Mouse (Mus musculus) erythroblast, embryonic 14.5 days (primary cell): ENCODE results near the gene AK157302. TPM values are rescaled to one million over a fixed set of nuclear protein-coding genes. Genes with fewer than 3 reads are reported as not detected.
A peak's percentile ranks its signal among the peaks of the same experiment; 100 is the strongest.

Experiments
- H3K27me3 ChIP-seq: 2 replicates; pipeline ENCODE4 v1.6.1; 2012; ENCODE audit warnings: inconsistent platforms; ENCODE audit not compliant: control insufficient read depth
- H3K36me3 ChIP-seq: 2 replicates; pipeline ENCODE4 v1.6.1; 2012; ENCODE audit warnings: mild to moderate bottlenecking, inconsistent platforms; ENCODE audit not compliant: control insufficient read depth
- H3K4me1 ChIP-seq: 2 replicates; pipeline ENCODE4 v1.6.1; 2012; ENCODE audit warnings: inconsistent platforms; ENCODE audit not compliant: control insufficient read depth
- H3K4me3 ChIP-seq: replicated peaks from 2 replicates; pipeline ENCODE3; 2012; ENCODE audit warnings: moderate library complexity, mild to moderate bottlenecking, inconsistent platforms
- H3K9me3 ChIP-seq: 2 replicates; pipeline ENCODE4 v1.6.1; 2012; ENCODE audit warnings: low read length, inconsistent platforms, mixed read lengths; ENCODE audit not compliant: control insufficient read depth
- GATA1 ChIP-seq: IDR thresholded peaks from 2 replicates; pipeline ENCODE4 v1.6.1; 2012; ENCODE audit warnings: low read length, inconsistent platforms, mixed read lengths
- TAL1 ChIP-seq: IDR thresholded peaks from 3 replicates; pipeline ENCODE4 v1.6.1; 2012; ENCODE audit warnings: low read length, inconsistent platforms, mixed read lengths
- polyA plus RNA-seq: library from polyadenylated mRNA; stranded (reverse); fragments of >175 nt; gene quantifications from 2 replicates; pipeline ENCODE4 v1.2.3, GENCODE M21; 2012

The AK157302 gene
- polyA plus RNA-seq, 1 experiment: 0.06 TPM

GRCm38 (mm10) chr13:21506221-21506649 lies 11.2 kb downstream of the AK157302 start:
- Histone ChIP-seq H3K4me3 (peak overlapping the region; percentile 82), H3K4me1 (peaks cover 12% of the 10 kb centered on the region), H3K9me3 (no peaks in the 10 kb centered on the region), H3K27me3 (no peaks in the 10 kb centered on the region), H3K36me3 (no peaks in the 10 kb centered on the region)
- TF ChIP-seq TAL1: no peak
- TF ChIP-seq GATA1: no peak

DNA sequence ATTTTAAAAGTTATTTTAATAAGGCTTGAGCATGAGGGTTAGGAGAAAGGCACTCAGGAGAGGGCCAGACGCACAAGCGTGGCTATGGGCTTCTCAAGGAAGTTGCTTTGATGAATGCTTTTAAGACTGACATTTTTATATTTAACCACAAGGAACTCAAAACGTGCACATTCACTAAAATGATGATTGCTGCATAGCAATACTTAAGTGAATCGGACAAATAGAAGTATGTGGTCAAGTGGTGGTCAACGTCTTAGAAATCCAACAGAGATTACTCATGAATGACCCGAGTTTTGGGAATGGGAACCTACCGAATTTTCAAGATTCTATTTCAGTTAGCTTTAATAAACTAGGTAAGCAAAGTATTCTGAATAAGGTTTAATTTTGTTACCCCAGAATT lies 35.1 kb downstream of the AK157302 start:
- peaks cover 14% of the 10 kb centered on the region for H3K27me3 ChIP-seq
- TF ChIP-seq GATA1: no peak
- TF ChIP-seq TAL1: no peak
- peak overlapping the region; percentile 90 for H3K4me3 ChIP-seq
- peaks cover 16% of the 10 kb centered on the region for H3K36me3 ChIP-seq
- peaks cover 16% of the 10 kb centered on the region for H3K4me1 ChIP-seq
- no peaks in the 10 kb centered on the region for H3K9me3 ChIP-seq

GRCm38 (mm10) chr13:21530781-21531201 lies 35.8 kb downstream of the AK157302 start, which contains the start of gene Zkscan8:
TSS of gene Zkscan8 (minus strand) at chr13:21531120.
- H3K36me3 ChIP-seq: peaks cover 10% of the 10 kb centered on the region
- peak within 1 kb of the TSS; percentile 90 for H3K4me3 ChIP-seq
- peaks cover 16% of the 10 kb centered on the region for H3K4me1 ChIP-seq
- no peaks in the 10 kb centered on the region for H3K9me3 ChIP-seq
- no peak for TF ChIP-seq GATA1
- TF ChIP-seq TAL1: no peak
- H3K27me3 ChIP-seq: peaks cover 14% of the 10 kb centered on the region

DNA sequence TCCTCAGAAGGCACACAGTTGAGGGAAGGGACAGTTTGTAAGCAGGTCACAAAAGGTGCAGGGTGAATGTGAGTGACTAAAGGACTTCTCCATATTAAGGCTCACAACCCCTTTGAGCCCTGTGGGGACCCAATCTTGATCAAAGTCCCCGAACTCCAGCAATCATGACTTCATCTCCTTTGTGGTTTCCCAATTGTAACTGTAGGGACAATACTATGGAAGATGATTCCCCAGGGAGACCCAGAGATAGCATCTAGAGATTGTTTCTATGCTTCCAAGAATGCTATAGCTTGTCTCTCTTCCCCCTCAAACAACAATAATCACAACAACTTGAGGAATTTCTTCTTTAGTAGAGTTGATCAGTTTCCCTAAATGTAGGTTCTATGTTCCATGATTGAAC lies 47.7 kb downstream of the AK157302 start, which contains the start of gene Olfr1366:
TSS of gene Olfr1366 (minus strand) at position 101 of the 400 bp plus-strand sequence.
- Histone ChIP-seq H3K4me3 (no peak within 1 kb of the TSS), H3K4me1 (no peaks in the 10 kb centered on the region), H3K27me3 (peaks cover 15% of the 10 kb centered on the region), H3K36me3 (no peaks in the 10 kb centered on the region), H3K9me3 (no peaks in the 10 kb centered on the region)
- TF ChIP-seq TAL1: no peak
- TF ChIP-seq GATA1: no peak

Other genes starting within 250 kb of the AK157302 start
- gene Gpx5, start 202.5 kb upstream of the AK157302 start, polyA plus RNA-seq: not detected in 2 replicates
- gene Gpx6, start 183.1 kb upstream of the AK157302 start, polyA plus RNA-seq: not detected in 2 replicates
- gene Olfr1367, start 148.3 kb upstream of the AK157302 start, polyA plus RNA-seq: not detected in 2 replicates
- gene Zscan12, start 132.4 kb upstream of the AK157302 start, polyA plus RNA-seq: 0.04 and 0.09 TPM in 2 replicates
- 0.69 and 0.93 TPM in 2 replicates for gene Zkscan3, start 92.5 kb upstream of the AK157302 start, polyA plus RNA-seq
- gene Pgbd1, start 54.2 kb upstream of the AK157302 start, polyA plus RNA-seq: 0.04 and 0.05 TPM in 2 replicates
- gene Zscan26, start 41.5 kb upstream of the AK157302 start, polyA plus RNA-seq: 0.08 and 0.09 TPM in 2 replicates
- 0.37 and 0.41 TPM in 2 replicates for gene Nkapl, start 26.7 kb upstream of the AK157302 start, polyA plus RNA-seq
- 0.01 TPM in 1 of 2 replicates, not detected in the other for gene Zkscan4, start 16.3 kb upstream of the AK157302 start, polyA plus RNA-seq
- not detected in 2 replicates for gene Gm10065, start 15.8 kb upstream of the AK157302 start, polyA plus RNA-seq
- 3.7 and 5.8 TPM in 2 replicates for gene Gm11273, start 6.2 kb downstream of the AK157302 start, polyA plus RNA-seq
- gene Zkscan8, start 35.9 kb downstream of the AK157302 start, polyA plus RNA-seq: 0.01 and 0.14 TPM in 2 replicates
- not detected in 2 replicates for gene Olfr1366, start 47.6 kb downstream of the AK157302 start, polyA plus RNA-seq
- gene Olfr1535, start 64.7 kb downstream of the AK157302 start, polyA plus RNA-seq: not detected in 2 replicates
- not detected in 2 replicates for gene Olfr1364, start 86.5 kb downstream of the AK157302 start, polyA plus RNA-seq
- gene Olfr1362, start 118.8 kb downstream of the AK157302 start, polyA plus RNA-seq: not detected in 2 replicates
- 0.04 TPM in 1 of 2 replicates, not detected in the other for gene Olfr11, start 147.3 kb downstream of the AK157302 start, polyA plus RNA-seq
- gene Olfr1361, start 168.2 kb downstream of the AK157302 start, polyA plus RNA-seq: not detected in 2 replicates
- not detected in 2 replicates for gene Olfr1360, start 182.2 kb downstream of the AK157302 start, polyA plus RNA-seq
- not detected in 2 replicates for gene Olfr1359, start 202.9 kb downstream of the AK157302 start, polyA plus RNA-seq
- gene Hist1h2bl, start 220.9 kb downstream of the AK157302 start, polyA plus RNA-seq: 2.0 and 7.9 TPM in 2 replicates
- 28.0 and 37.9 TPM in 2 replicates for gene Hist1h2ai, start 221.2 kb downstream of the AK157302 start, polyA plus RNA-seq
- gene Hist1h3h, start 222.4 kb downstream of the AK157302 start, polyA plus RNA-seq: 27.8 and 67.4 TPM in 2 replicates
- 1.8 and 3.9 TPM in 2 replicates for gene Hist1h2bm, start 226.8 kb downstream of the AK157302 start, polyA plus RNA-seq
- gene Hist1h4j, start 239.8 kb downstream of the AK157302 start, polyA plus RNA-seq: 1.3 and 2.7 TPM in 2 replicates